Mouse (Mus musculus) kidney, adult 2 months (tissue): ENCODE data around the gene Asb17.

ENCODE experiments used
- CTCF ChIP-seq: fragments of 200-500 bp; conservative IDR thresholded peaks from 2 replicates; pipeline ENCODE4 v1.5.1; 2011; ENCODE audit warnings: low read depth, mild to moderate bottlenecking, control low read depth, low read length, moderate library complexity, mixed read lengths; ENCODE audit not compliant: insufficient read depth, insufficient read length
- POLR2A ChIP-seq: fragments of 200-500 bp; IDR thresholded peaks from one replicate; pipeline ENCODE4 v1.6.1; 2011; ENCODE audit warnings: low read depth, low read length, control low read depth

GRCm38 (mm10) chr3:153801541-153801940 lies 42.5 kb upstream of the Asb17 start:
- no peak for TF ChIP-seq POLR2A
- TF ChIP-seq CTCF: no peak
